In genomic region chr17:29568435-29568834, GRCm38 (mm10) we compare ENCODE assay signal across 25 mouse cellular contexts. TPM values are rescaled to one million over a fixed set of nuclear protein-coding genes. Genes with fewer than 3 reads are reported as not detected.
"Had no signal": no experiment of that assay in that cellular context is flagged by ENCODE, and none has a peak within 500 bp of the region (broad histone marks: within the 10 kb centered on the region; RNA-seq: fewer than 3 reads in every experiment).

No protein-coding gene starts in this region.

- ATAC-seq: intestine, postnatal 0 days; midbrain, embryonic 15.5 days had no signal

- H3K27me3 ChIP-seq: liver, embryonic 13.5 days; midbrain, embryonic 12.5 days; midbrain, embryonic 15.5 days; neural tube, embryonic 12.5 days; neural tube, embryonic 15.5 days; stomach, embryonic 15.5 days had no signal

- H3K9ac ChIP-seq: liver, embryonic 13.5 days; midbrain, embryonic 12.5 days; midbrain, embryonic 15.5 days; neural tube, embryonic 12.5 days; neural tube, embryonic 15.5 days; stomach, embryonic 15.5 days had no signal

- DNase-seq: layer of hippocampus, postnatal 36 days; liver, embryonic 13.5 days; lung, adult 2 months; right cerebral cortex, adult 18-20 months; right cerebral cortex, postnatal 14 days; spleen, adult 18-20 months; thymus, postnatal 25 days had no signal

- H3K9me3 ChIP-seq: liver, embryonic 13.5 days; midbrain, embryonic 12.5 days; midbrain, embryonic 15.5 days; neural tube, embryonic 12.5 days; neural tube, embryonic 15.5 days; stomach, embryonic 15.5 days had no signal

- H3K4me2 ChIP-seq: liver, embryonic 13.5 days; midbrain, embryonic 12.5 days; midbrain, embryonic 15.5 days; neural tube, embryonic 12.5 days; neural tube, embryonic 15.5 days; stomach, embryonic 15.5 days had no signal

- H3K4me1 ChIP-seq: liver, embryonic 13.5 days; midbrain, embryonic 12.5 days; midbrain, embryonic 15.5 days; neural tube, embryonic 12.5 days; stomach, embryonic 15.5 days had no signal

- H3K27ac ChIP-seq: left cerebral cortex, adult 2 months; liver, embryonic 13.5 days; macrophage; midbrain, embryonic 12.5 days; midbrain, embryonic 15.5 days; neural tube, embryonic 12.5 days; neural tube, embryonic 15.5 days; stomach, embryonic 15.5 days had no signal

- H3K4me3 ChIP-seq: left cerebral cortex, adult 2 months; liver, embryonic 13.5 days; midbrain, embryonic 12.5 days; midbrain, embryonic 15.5 days; neural tube, embryonic 12.5 days; neural tube, embryonic 15.5 days; stomach, embryonic 15.5 days had no signal

RNA-seq across cellular contexts. Expression of gene Tmem217, which starts 16.2 kb away (rescaled TPM):
- total RNA-seq: layer of hippocampus, adult 8-10 months; layer of hippocampus, postnatal 10 days; layer of hippocampus, postnatal 36 days; left cerebral cortex, adult 2 months; left cerebral cortex, postnatal 10 days; left cerebral cortex, postnatal 36 days; liver, adult 2 months had no signal
- polyA plus RNA-seq: intestine, postnatal 0 days; liver, adult 2 months; liver, embryonic 16.5 days had no signal

RNA-seq across cellular contexts. Expression of gene Gm17657, which starts 19.0 kb away (rescaled TPM):
- total RNA-seq: layer of hippocampus, adult 8-10 months; layer of hippocampus, postnatal 10 days; layer of hippocampus, postnatal 36 days; left cerebral cortex, adult 2 months; left cerebral cortex, postnatal 10 days; left cerebral cortex, postnatal 36 days; liver, adult 2 months; megakaryocyte, adult 5-6 weeks had no signal
- polyA plus RNA-seq: intestine, postnatal 0 days; limb, embryonic 11.5 days; liver, adult 2 months; liver, embryonic 13.5 days; liver, embryonic 16.5 days; lung, adult 2 months; lung, embryonic 16.5 days; macrophage; midbrain, embryonic 12.5 days; midbrain, embryonic 15.5 days; neural tube, embryonic 12.5 days; neural tube, embryonic 15.5 days; stomach, embryonic 15.5 days; thymus, postnatal 0 days had no signal
